Mouse (Mus musculus) bone marrow, adult 2 months (tissue): ENCODE measurements at regions not wholly inside any gene's neighbourhood (a gene's known extent, or its start where the extent isn't known, plus 50 kb on each side); places are given as distances from the start of the nearest gene placed in this dataset.

Experiments
- H3K27ac ChIP-seq: fragments of 200-500 bp; 2 replicates; pipeline ENCODE4 v1.5.1; 2012; ENCODE audit warnings: low read depth, mild to moderate bottlenecking, control low read depth, inconsistent platforms, low read length; ENCODE audit not compliant: control insufficient read depth, poor library complexity, insufficient read depth
- H3K4me1 ChIP-seq: fragments of 200-500 bp; 2 replicates; pipeline ENCODE4 v1.6.1; 2011; ENCODE audit warnings: low read length; ENCODE audit not compliant: control insufficient read depth, insufficient read depth
- H3K4me3 ChIP-seq: fragments of 200-500 bp; replicated peaks from 2 replicates; pipeline ENCODE3; 2011; ENCODE audit warnings: mild to moderate bottlenecking, low read depth, low read length, control low read depth; ENCODE audit not compliant: control insufficient read depth
- CTCF ChIP-seq: fragments of 200-500 bp; IDR thresholded peaks from 2 replicates; pipeline ENCODE4 v1.5.1; 2011; ENCODE audit warnings: low read length, control low read depth; ENCODE audit not compliant: control insufficient read depth, insufficient read depth
- POLR2A ChIP-seq: fragments of 200-500 bp; IDR thresholded peaks from 2 replicates; pipeline ENCODE4 v1.6.1; 2011; ENCODE audit warnings: low read depth, mild to moderate bottlenecking, control low read depth, low read length, borderline replicate concordance; ENCODE audit not compliant: control insufficient read depth
- WGBS: fragments of 180-500 bp; shearing (Covaris S2); methylation state at CpG from one replicate; pipeline ENCODE4 v1.1.7; 2018; 5-methylcytosine and 5-hydroxymethylcytosine counted together

GRCm38 (mm10) chr13:31339901-31340300 lies 216.0 kb upstream of the Foxq1 start:
- H3K27ac ChIP-seq = no peak overlapping the region
- no peaks in the 10 kb centered on the region for H3K4me1 ChIP-seq
- 79% methylated on average over 2 of the region's 2 CpGs for WGBS
- H3K4me3 ChIP-seq = no peak overlapping the region
- TF ChIP-seq POLR2A (no peak), CTCF (no peak)

DNA sequence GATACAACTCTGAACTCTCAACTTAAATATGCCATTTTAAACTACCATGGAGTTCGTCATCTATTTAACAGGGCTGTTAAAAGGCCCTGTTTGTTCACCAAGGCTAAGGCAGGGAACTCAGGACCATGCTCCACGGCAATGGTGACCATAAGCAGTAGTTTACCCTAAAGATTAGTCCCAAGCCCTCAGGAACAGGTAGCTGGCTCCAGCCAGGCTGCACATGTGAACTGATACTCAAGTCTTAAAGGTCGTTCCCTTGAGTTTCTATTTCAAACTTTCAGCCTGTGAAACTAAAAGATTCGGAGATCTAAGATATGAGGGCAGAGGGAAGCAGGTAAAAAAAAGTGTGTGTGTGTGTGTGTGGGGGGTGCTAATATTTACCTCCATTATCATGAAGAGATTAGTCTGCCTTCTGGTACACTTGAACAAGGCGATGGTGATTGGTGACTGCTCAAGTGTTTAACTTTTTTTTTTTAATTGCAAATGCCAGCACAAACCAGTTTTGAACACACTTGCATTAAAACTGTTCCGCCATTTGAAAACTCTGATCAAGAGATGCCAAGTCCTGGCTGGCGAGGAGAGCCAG lies 215.5 kb upstream of the Foxq1 start:
- WGBS = 78% methylated on average over 7 of the region's 7 CpGs
- Histone ChIP-seq H3K4me3 (no peak overlapping the region), H3K4me1 (no peaks in the 10 kb centered on the region), H3K27ac (no peak overlapping the region)
- TF ChIP-seq POLR2A (no peak), CTCF (no peak)

DNA sequence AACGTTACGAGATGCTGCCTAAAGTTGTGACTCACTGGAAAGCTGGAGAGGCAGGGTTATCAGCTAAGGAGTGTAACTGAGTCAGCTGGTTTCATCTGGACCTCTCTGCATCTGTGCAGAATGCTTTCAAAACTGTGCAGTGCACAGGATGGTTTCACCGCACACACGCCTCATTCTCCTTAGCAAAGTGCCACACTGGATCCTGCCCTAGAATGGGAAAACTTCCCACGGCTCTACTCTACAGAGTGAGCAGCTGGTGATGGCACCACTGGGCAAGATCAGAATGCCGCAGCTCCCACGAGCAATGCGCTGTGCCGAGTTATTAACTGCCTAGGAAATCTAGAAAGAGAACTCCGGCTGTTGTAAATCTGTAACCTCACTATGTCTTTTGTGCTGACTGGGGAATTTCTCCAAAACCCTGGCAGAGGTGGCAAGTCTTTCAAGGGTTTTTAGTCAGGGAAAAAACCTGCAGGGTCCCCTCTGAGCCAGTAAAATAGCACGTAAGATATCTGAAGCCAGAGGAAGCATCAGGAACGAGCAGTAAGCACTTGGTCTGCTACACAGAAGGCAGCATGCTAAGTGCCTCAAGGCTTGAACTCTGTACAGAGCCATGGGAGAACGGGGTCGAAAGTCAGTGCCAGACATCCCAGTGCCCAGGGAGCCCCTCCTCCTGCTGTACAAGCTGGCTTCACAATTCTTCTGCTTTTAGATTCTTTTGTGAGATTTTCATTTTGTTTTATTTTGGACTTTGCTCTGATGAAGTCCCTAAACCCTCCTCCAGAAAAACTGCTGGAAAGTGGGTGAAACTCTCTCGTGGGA lies 214.4 kb upstream of the Foxq1 start:
- Histone ChIP-seq H3K4me3 (no peak overlapping the region), H3K27ac (no peak overlapping the region), H3K4me1 (no peaks in the 10 kb centered on the region)
- TF ChIP-seq CTCF = no peak
- WGBS = 79% methylated on average over 15 of the region's 15 CpGs

- H3K27ac ChIP-seq = no peak overlapping the region
- WGBS = 64% methylated on average over 1 of the region's 1 CpGs
- no peak overlapping the region for H3K4me3 ChIP-seq
- TF ChIP-seq POLR2A (no peak), CTCF (no peak)
- no peaks in the 10 kb centered on the region for H3K4me1 ChIP-seq
Observed at GRCm38 (mm10) chr13:31346205-31346604, 209.7 kb upstream of the Foxq1 start.

- Histone ChIP-seq H3K4me3 (no peak overlapping the region), H3K27ac (no peak overlapping the region), H3K4me1 (no peaks in the 10 kb centered on the region)
- WGBS = 31% methylated on average over 2 of the region's 2 CpGs
- TF ChIP-seq CTCF (no peak), POLR2A (no peak)
Observed at GRCm38 (mm10) chr13:31347000-31347399, 208.9 kb upstream of the Foxq1 start.

DNA sequence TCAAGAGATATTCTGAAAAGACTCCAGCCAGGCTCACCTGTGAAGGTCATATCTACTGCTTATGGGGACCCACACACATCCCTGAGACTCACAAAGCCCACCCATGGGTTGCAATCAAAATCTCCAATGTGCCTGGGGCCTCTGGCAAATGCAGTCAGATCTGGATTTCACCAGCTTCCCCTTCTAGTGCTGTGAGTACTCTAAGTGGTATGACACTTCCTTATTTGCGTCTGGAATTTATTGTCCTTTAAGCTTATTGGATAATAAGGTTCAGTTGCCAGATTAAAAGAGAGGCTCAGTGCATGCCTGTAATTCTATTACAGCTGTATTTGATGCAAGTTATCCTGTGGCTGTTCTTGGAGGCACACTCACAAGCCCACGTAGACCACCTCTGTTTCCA lies 206.3 kb upstream of the Foxq1 start:
- no peak overlapping the region for H3K27ac ChIP-seq
- WGBS = 37% methylated on average over 2 of the region's 2 CpGs
- TF ChIP-seq POLR2A (no peak), CTCF (no peak)
- H3K4me3 ChIP-seq = no peak overlapping the region
- H3K4me1 ChIP-seq = no peaks in the 10 kb centered on the region

DNA sequence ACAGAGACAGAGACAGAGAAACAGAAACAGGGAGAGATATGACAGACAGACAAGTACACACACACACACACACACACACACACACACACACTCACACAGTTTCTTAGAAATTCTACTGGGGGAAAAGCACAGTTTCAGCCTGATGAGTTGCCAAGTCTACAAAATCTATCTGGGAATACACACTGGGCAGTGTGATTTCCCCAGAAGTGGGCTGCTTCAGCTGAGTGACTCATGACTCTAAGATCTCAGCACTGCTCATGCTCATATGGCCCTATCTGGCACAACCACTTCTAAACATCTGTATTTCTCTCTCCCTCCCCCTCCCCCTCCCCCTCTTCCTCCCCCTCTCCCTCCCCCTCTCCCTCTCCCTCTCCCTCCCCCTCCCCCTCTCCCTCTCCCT lies 204.5 kb upstream of the Foxq1 start:
- Histone ChIP-seq H3K4me3 (no peak overlapping the region), H3K27ac (no peak overlapping the region), H3K4me1 (no peaks in the 10 kb centered on the region; the same call in 1 of the 2 replicates)
- no peak for TF ChIP-seq CTCF
- TF ChIP-seq POLR2A = no peak

- H3K27ac ChIP-seq = no peak overlapping the region
- 69% methylated on average over 5 of the region's 5 CpGs for WGBS
Observed at GRCm38 (mm10) chr13:31352825-31353224, 203.1 kb upstream of the Foxq1 start.

GRCm38 (mm10) chr13:31359353-31359752 lies 196.6 kb upstream of the Foxq1 start:
- Histone ChIP-seq H3K4me1 (no peaks in the 10 kb centered on the region; the same call in 1 of the 2 replicates), H3K4me3 (no peak overlapping the region), H3K27ac (no peak overlapping the region)
- TF ChIP-seq POLR2A = no peak
- TF ChIP-seq CTCF = no peak
- 87% methylated on average over 4 of the region's 4 CpGs for WGBS

More at GRCm38 (mm10) chr13:31352825-31353224, 203.1 kb upstream of the Foxq1 start:
- H3K4me1 ChIP-seq = no peaks in the 10 kb centered on the region; the same call in 1 of the 2 replicates
- no peak overlapping the region for H3K4me3 ChIP-seq
- no peak for TF ChIP-seq POLR2A
- no peak for TF ChIP-seq CTCF
